Mouse (Mus musculus): ENCODE data around the gene Ccr9. TPM values are rescaled to one million over a fixed set of nuclear protein-coding genes. Genes with fewer than 3 reads are reported as not detected.

The Ccr9 gene
- polyA plus RNA-seq, 1 experiment from 2014 or later: 0.27 TPM

GRCm38 (mm10) chr9:123814326-123814725 lies 136.1 kb downstream of the Ccr9 start:
- Histone ChIP-seq H3K9ac (replicated peaks) (no peak overlapping the region), H3K9me3 (no peaks in the 10 kb centered on the region), H3K4me2 (replicated peaks) (no peak overlapping the region), H3K4me3 (no peak overlapping the region), H3K27ac (replicated peaks) (no peak overlapping the region), H3K4me1 (no peaks in the 10 kb centered on the region), H3K27me3 (no peaks in the 10 kb centered on the region), H3K36me3 (peaks cover 14% of the 10 kb centered on the region; the same call in 1 of the 2 replicates)
- no peak for ATAC-seq (replicated peaks)
- 69% methylated on average over 2 of the region's 2 CpGs for WGBS

GRCm38 (mm10) chr9:123814821-123815220 lies 136.6 kb downstream of the Ccr9 start:
- Histone ChIP-seq H3K4me1 (no peaks in the 10 kb centered on the region), H3K9me3 (no peaks in the 10 kb centered on the region), H3K4me2 (replicated peaks) (no peak overlapping the region), H3K27ac (replicated peaks) (no peak overlapping the region), H3K9ac (replicated peaks) (no peak overlapping the region), H3K27me3 (no peaks in the 10 kb centered on the region), H3K4me3 (no peak overlapping the region), H3K36me3 (peaks cover 14% of the 10 kb centered on the region; the same call in 1 of the 2 replicates)
- 84% methylated on average over 4 of the region's 4 CpGs for WGBS
- ATAC-seq (replicated peaks): no peak

- Histone ChIP-seq H3K4me2 (replicated peaks) (no peak overlapping the region), H3K4me3 (no peak overlapping the region), H3K27me3 (no peaks in the 10 kb centered on the region), H3K36me3 (peaks cover 12% of the 10 kb centered on the region; the same call in 1 of the 2 replicates), H3K27ac (replicated peaks) (no peak overlapping the region), H3K9ac (replicated peaks) (no peak overlapping the region), H3K9me3 (no peaks in the 10 kb centered on the region), H3K4me1 (no peaks in the 10 kb centered on the region)
- 93% methylated on average over 3 of the region's 3 CpGs for WGBS
- ATAC-seq (replicated peaks): no peak
Observed at GRCm38 (mm10) chr9:123815444-123815843, 137.2 kb downstream of the Ccr9 start.

GRCm38 (mm10) chr9:123815996-123816395 lies 137.8 kb downstream of the Ccr9 start:
- 94% methylated on average over 1 of the region's 1 CpGs for WGBS
- no peak overlapping the region for H3K4me2 ChIP-seq (replicated peaks)
- no peak for ATAC-seq (replicated peaks)

GRCm38 (mm10) chr9:123818601-123819000 lies 140.4 kb downstream of the Ccr9 start:
- ATAC-seq (replicated peaks): no peak

More at GRCm38 (mm10) chr9:123815996-123816395, 137.8 kb downstream of the Ccr9 start:
- H3K9me3 ChIP-seq: no peaks in the 10 kb centered on the region
- no peak overlapping the region for H3K27ac ChIP-seq (replicated peaks)
- H3K27me3 ChIP-seq: no peaks in the 10 kb centered on the region
- H3K4me1 ChIP-seq: no peaks in the 10 kb centered on the region
- peaks cover 12% of the 10 kb centered on the region; the same call in 1 of the 2 replicates for H3K36me3 ChIP-seq
- H3K4me3 ChIP-seq: no peak overlapping the region
- H3K9ac ChIP-seq (replicated peaks): no peak overlapping the region

GRCm38 (mm10) chr9:123826631-123827030 lies 148.4 kb downstream of the Ccr9 start:
- Histone ChIP-seq H3K4me1 (no peaks in the 10 kb centered on the region), H3K27me3 (no peaks in the 10 kb centered on the region), H3K9me3 (no peaks in the 10 kb centered on the region), H3K4me3 (no peak overlapping the region), H3K27ac (replicated peaks) (no peak overlapping the region), H3K36me3 (peaks cover 30% of the 10 kb centered on the region), H3K4me2 (replicated peaks) (no peak overlapping the region), H3K9ac (replicated peaks) (no peak overlapping the region)
- whole genome bisulfite sequencing: 78% methylated on average over 3 of the region's 3 CpGs
- ATAC-seq (replicated peaks): no peak

More at GRCm38 (mm10) chr9:123818601-123819000, 140.4 kb downstream of the Ccr9 start:
- Histone ChIP-seq H3K27me3 (no peaks in the 10 kb centered on the region), H3K4me3 (no peak overlapping the region), H3K9ac (replicated peaks) (no peak overlapping the region), H3K4me1 (no peaks in the 10 kb centered on the region), H3K36me3 (peaks cover 22% of the 10 kb centered on the region), H3K27ac (replicated peaks) (no peak overlapping the region), H3K9me3 (no peaks in the 10 kb centered on the region), H3K4me2 (replicated peaks) (no peak overlapping the region)
- WGBS: 84% methylated on average over 2 of the region's 2 CpGs

- peaks cover 19% of the 10 kb centered on the region; the same call in 1 of the 2 replicates for H3K36me3 ChIP-seq
- no peaks in the 10 kb centered on the region for H3K9me3 ChIP-seq
- H3K9ac ChIP-seq (replicated peaks): no peak overlapping the region
- H3K4me3 ChIP-seq: no peak overlapping the region
- H3K27ac ChIP-seq (replicated peaks): no peak overlapping the region
- WGBS: 98% methylated on average over 4 of the region's 4 CpGs
- no peaks in the 10 kb centered on the region for H3K27me3 ChIP-seq
- no peak for ATAC-seq (replicated peaks)
- no peaks in the 10 kb centered on the region for H3K4me1 ChIP-seq
- no peak overlapping the region for H3K4me2 ChIP-seq (replicated peaks)
Observed at GRCm38 (mm10) chr9:123828916-123829315, 150.7 kb downstream of the Ccr9 start.

Other genes with a start within 250 kb of the Ccr9 start
- 18.0 and 19.8 TPM in 2 replicates for gene Limd1, start 199.7 kb upstream of the Ccr9 start, polyA plus RNA-seq (2015; fragmentation: Nextera tagmentation; extraction: Ambion mirVana)
- gene Sacm1l, start 148.7 kb upstream of the Ccr9 start, polyA plus RNA-seq (2015; fragmentation: Nextera tagmentation; extraction: Ambion mirVana): 48.5 and 51.8 TPM in 2 replicates
- 0.23 and 0.24 TPM in 2 replicates for gene Slc6a20b, start 45.9 kb upstream of the Ccr9 start, polyA plus RNA-seq (2015; fragmentation: Nextera tagmentation; extraction: Ambion mirVana)
- gene Slc6a20a, start 446 bp downstream of the Ccr9 start, polyA plus RNA-seq (2015; fragmentation: Nextera tagmentation; extraction: Ambion mirVana): 2.8 and 3.1 TPM in 2 replicates
- gene Lztfl1, start 39.3 kb downstream of the Ccr9 start, polyA plus RNA-seq (2015; fragmentation: Nextera tagmentation; extraction: Ambion mirVana): 50.8 and 56.0 TPM in 2 replicates
- 0.15 and 0.18 TPM in 2 replicates for gene Cxcr6, start 128.0 kb downstream of the Ccr9 start, polyA plus RNA-seq (2015; fragmentation: Nextera tagmentation; extraction: Ambion mirVana)
- gene Fyco1, start 173.5 kb downstream of the Ccr9 start, polyA plus RNA-seq (2015; fragmentation: Nextera tagmentation; extraction: Ambion mirVana): 16.5 and 16.8 TPM in 2 replicates
- 0.06 TPM in 2 replicates for gene Xcr1, start 183.6 kb downstream of the Ccr9 start, polyA plus RNA-seq (2015; fragmentation: Nextera tagmentation; extraction: Ambion mirVana)